Mouse (Mus musculus) kidney, adult 2 months (tissue): Measurements from ENCODE around the gene Ptprh. TPM values are rescaled to one million over a fixed set of nuclear protein-coding genes. Genes with fewer than 3 reads are reported as not detected.

ENCODE experiments used
- DNase-seq: peaks from one replicate; pipeline ENCODE4 v3.0.0; 2021
- H3K27ac ChIP-seq: fragments of 200-500 bp; 2 replicates; pipeline ENCODE4 v1.5.1; 2012; ENCODE audit warnings: low read depth, low read length, control low read depth, inconsistent platforms; ENCODE audit not compliant: insufficient read depth
- H3K27me3 ChIP-seq: fragments of 200-500 bp; replicated peaks from 2 replicates; pipeline ENCODE4 v1.6.1; 2012; ENCODE audit warnings: mild to moderate bottlenecking, moderate library complexity, low read length, inconsistent platforms; ENCODE audit not compliant: control insufficient read depth, insufficient read depth
- H3K36me3 ChIP-seq: fragments of 200-500 bp; 2 replicates; pipeline ENCODE4 v1.6.1; 2012; ENCODE audit warnings: mild to moderate bottlenecking, moderate library complexity, low read length, inconsistent platforms; ENCODE audit not compliant: control insufficient read depth, insufficient read depth
- H3K4me1 ChIP-seq: fragments of 200-500 bp; 2 replicates; pipeline ENCODE4 v1.6.1; 2011; ENCODE audit warnings: low read length; ENCODE audit not compliant: control insufficient read depth, insufficient read depth
- H3K4me3 ChIP-seq: fragments of 200-500 bp; 2 replicates; pipeline ENCODE4 v1.5.1; 2011; ENCODE audit warnings: mild to moderate bottlenecking, low read depth, low read length, control low read depth; ENCODE audit not compliant: insufficient read depth
- CTCF ChIP-seq: fragments of 200-500 bp; conservative IDR thresholded peaks from 2 replicates; pipeline ENCODE4 v1.5.1; 2011; ENCODE audit warnings: low read depth, mild to moderate bottlenecking, control low read depth, low read length, moderate library complexity, mixed read lengths; ENCODE audit not compliant: insufficient read depth, insufficient read length
- POLR2A ChIP-seq: fragments of 200-500 bp; IDR thresholded peaks from one replicate; pipeline ENCODE4 v1.6.1; 2011; ENCODE audit warnings: low read depth, low read length, control low read depth
- WGBS: fragments of 180-500 bp; shearing (Covaris S2); methylation state at CpG from one replicate; pipeline ENCODE4 v1.1.7; 2018; 5-methylcytosine and 5-hydroxymethylcytosine counted together
- polyA plus RNA-seq: library from polyadenylated mRNA; depleted of rRNA; stranded (reverse); fragments of >200 nt; gene quantifications from 2 replicates; pipeline ENCODE4 v1.2.3, GENCODE M21; 2012

Ptprh gene
- polyA plus RNA-seq, 1 experiment: 0.22 TPM

- H3K4me1 ChIP-seq: no peaks in the 10 kb centered on the region
- no peak for DNase-seq
- 66% methylated on average over 6 of the region's 6 CpGs for WGBS
These were observed 46.7 kb downstream of the Ptprh start for GRCm38 (mm10) chr7:4557167-4557560.

GRCm38 (mm10) chr7:4556256-4557166, 47.3 kb downstream of the Ptprh start:
- H3K36me3 ChIP-seq: no peaks in the 10 kb centered on the region
- H3K4me3 ChIP-seq: no peak overlapping the region
- TF ChIP-seq POLR2A: no peak
- TF ChIP-seq CTCF: peak; percentile 99
- DNase-seq: peak; percentile 74
- 17% methylated on average over 15 of the region's 15 CpGs for WGBS
- H3K27me3 ChIP-seq: no peaks in the 10 kb centered on the region
- no peak overlapping the region for H3K27ac ChIP-seq
- no peaks in the 10 kb centered on the region for H3K4me1 ChIP-seq

More at GRCm38 (mm10) chr7:4557167-4557560, 46.7 kb downstream of the Ptprh start:
- Histone ChIP-seq H3K27me3 (no peaks in the 10 kb centered on the region), H3K4me3 (no peak overlapping the region), H3K27ac (no peak overlapping the region), H3K36me3 (no peaks in the 10 kb centered on the region)
- TF ChIP-seq CTCF (no peak), POLR2A (no peak)

DNA sequence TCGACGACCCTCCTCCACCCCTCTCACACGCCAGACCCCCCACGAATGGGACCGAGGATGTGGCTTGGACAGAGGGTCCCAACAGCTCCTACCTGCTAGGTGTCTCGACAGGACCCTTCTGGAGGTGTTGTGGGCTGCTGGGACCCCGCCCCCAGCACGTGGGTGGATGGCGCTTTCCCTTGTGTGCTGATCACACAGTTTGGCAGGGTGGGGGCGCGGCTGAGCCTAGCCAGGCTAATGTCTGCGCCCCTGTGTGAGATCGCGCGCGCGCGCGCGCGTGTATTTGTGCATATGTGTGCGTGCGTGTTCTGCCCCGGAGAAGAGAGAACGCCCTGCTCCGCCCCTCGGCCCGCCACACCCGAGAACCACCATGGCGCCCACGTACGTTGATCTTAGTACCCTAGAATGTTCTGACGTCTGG, 56.6 kb downstream of the Ptprh start, which contains the start of gene Syt5:
Gene Syt5 (minus strand): TSS at position 321 of the 421 bp plus-strand sequence.
- no peak within 1 kb of the TSS for H3K4me3 ChIP-seq
- 13% methylated on average over 33 of the region's 33 CpGs for WGBS
- no peak for TF ChIP-seq POLR2A
- no peak for TF ChIP-seq CTCF

DNA sequence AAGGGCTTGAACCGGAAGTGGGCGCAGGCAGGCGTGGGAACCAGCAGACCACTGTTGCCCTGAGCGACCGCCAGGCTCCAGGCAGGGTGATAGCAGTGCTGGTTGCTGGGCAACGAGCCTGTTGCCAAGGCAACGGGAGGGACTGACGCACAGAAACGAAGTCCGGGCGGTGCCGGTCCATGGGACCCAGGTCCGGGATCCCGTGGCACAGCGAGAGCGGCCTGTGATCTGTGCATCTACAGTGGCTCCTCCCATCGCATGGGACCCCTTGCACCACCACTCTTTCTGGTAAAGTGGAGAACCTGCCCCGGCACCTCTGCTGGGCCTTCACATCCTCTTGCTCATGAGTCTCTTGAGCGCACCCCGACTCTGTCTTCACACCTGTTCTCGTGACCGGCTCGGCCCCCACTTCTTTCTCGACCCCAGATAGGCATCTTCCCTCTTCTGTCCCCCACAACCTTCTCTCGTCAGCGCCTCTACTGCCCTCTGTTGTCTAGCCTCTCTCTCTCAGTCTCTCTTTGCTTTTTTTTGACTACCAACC, 57.2 kb downstream of the Ptprh start:
- Histone ChIP-seq H3K27me3 (no peaks in the 10 kb centered on the region), H3K4me1 (no peaks in the 10 kb centered on the region), H3K36me3 (no peaks in the 10 kb centered on the region), H3K4me3 (no peak overlapping the region), H3K27ac (no peak overlapping the region)
- TF ChIP-seq CTCF (no peak), POLR2A (no peak)
- DNase-seq: peak; percentile 45
- 3% methylated on average over 26 of the region's 26 CpGs for WGBS

More for the DNA sequence above, 56.6 kb downstream of the Ptprh start, which contains the start of gene Syt5:
- H3K27ac ChIP-seq: no peak within 1 kb of the TSS
- H3K36me3 ChIP-seq: no peaks in the 10 kb centered on the region
- no peaks in the 10 kb centered on the region for H3K4me1 ChIP-seq
- no peak for DNase-seq
- H3K27me3 ChIP-seq: no peaks in the 10 kb centered on the region

DNA sequence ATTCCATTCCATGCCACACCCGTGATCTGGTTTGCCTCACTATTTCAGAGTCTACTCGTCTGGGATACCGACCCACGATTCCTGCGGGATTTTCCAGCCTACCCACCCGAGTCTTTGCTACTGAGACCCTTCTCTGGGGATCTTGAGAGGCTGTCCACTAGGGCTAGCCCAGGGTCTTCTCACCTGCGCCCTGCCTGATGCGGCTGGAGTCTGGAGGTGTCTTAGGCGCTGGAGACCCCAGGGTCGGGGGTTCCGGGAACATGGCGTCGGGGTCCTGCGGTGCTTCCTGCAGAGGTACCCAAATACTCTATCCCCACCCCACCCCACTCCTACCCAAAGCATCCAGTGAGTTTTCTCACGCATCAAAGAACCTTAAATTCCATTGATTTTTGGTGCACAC, 57.8 kb downstream of the Ptprh start:
- Histone ChIP-seq H3K27ac (no peak overlapping the region), H3K4me3 (no peak overlapping the region), H3K27me3 (no peaks in the 10 kb centered on the region), H3K4me1 (no peaks in the 10 kb centered on the region), H3K36me3 (no peaks in the 10 kb centered on the region)
- no peak for TF ChIP-seq POLR2A
- no peak for TF ChIP-seq CTCF
- no peak for DNase-seq
- 83% methylated on average over 15 of the region's 15 CpGs for WGBS

- no peaks in the 10 kb centered on the region for H3K4me1 ChIP-seq
- peak; percentile 8 for DNase-seq
- no peaks in the 10 kb centered on the region for H3K36me3 ChIP-seq
- H3K27ac ChIP-seq: no peak overlapping the region
- no peak for TF ChIP-seq CTCF
- no peak for TF ChIP-seq POLR2A
- WGBS: 53% methylated on average over 17 of the region's 17 CpGs
- no peak overlapping the region for H3K4me3 ChIP-seq
- no peaks in the 10 kb centered on the region for H3K27me3 ChIP-seq
These were observed 61.8 kb downstream of the Ptprh start for GRCm38 (mm10) chr7:4542013-4542412.

- DNase-seq: no peak
- TF ChIP-seq POLR2A: no peak
- TF ChIP-seq CTCF: no peak
- Histone ChIP-seq H3K4me1 (no peaks in the 10 kb centered on the region), H3K4me3 (no peak overlapping the region), H3K27ac (no peak overlapping the region), H3K27me3 (no peaks in the 10 kb centered on the region), H3K36me3 (no peaks in the 10 kb centered on the region)
- WGBS: 63% methylated on average over 5 of the region's 5 CpGs
These were observed 62.5 kb downstream of the Ptprh start for GRCm38 (mm10) chr7:4541344-4541743.
